Mouse (Mus musculus) gastrocnemius, postnatal 10 days (tissue): ENCODE results near the gene Flt3. TPM values are rescaled to one million over a fixed set of nuclear protein-coding genes. Genes with fewer than 3 reads are reported as not detected.
A peak's percentile ranks its signal among the peaks of the same experiment; 100 is the strongest.

ENCODE experiments used
- DNase-seq: peaks from one replicate; pipeline ENCODE4 v3.0.0; 2021; ENCODE audit warnings: mixed read lengths
- total RNA-seq, 2 experiments: library from RNA; stranded (reverse); gene quantifications; 2 replicates each; pipeline ENCODE4 v1.2.3; 2021

The Flt3 gene
- total RNA-seq, 2 experiments from 2014 or later = 0.16 TPM; not detected in 1

DNA sequence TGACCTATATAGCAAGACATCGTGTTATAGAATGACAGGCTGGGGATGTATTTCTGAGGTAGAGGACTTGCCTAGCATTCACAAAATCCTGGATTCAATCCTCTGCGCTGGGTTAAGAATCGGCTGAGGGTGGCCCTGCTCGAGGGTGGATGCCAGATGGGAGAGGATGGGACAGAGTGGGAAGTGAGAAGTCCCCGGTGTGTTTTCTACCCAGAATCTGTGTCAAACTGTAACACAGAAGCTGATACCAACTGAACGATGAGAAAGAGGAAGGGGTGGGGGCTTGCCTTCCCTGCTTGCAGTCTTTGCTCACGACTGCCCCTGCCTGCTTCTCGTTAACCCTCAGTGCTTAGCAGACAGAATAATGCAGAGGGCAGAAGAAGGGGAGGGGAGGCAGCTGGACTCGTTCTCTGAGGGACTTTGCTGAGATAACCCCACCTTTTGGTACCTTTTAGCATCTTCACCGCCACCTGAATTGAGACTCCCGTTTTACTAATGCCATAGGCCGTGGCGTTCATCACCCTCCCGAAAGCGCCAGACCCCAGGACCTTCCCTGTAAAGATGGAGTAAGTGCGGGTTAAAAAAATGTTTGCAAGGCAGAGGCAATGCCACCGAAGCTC lies 46.0 kb downstream of the Flt3 start:
- no peak for DNase-seq

DNA sequence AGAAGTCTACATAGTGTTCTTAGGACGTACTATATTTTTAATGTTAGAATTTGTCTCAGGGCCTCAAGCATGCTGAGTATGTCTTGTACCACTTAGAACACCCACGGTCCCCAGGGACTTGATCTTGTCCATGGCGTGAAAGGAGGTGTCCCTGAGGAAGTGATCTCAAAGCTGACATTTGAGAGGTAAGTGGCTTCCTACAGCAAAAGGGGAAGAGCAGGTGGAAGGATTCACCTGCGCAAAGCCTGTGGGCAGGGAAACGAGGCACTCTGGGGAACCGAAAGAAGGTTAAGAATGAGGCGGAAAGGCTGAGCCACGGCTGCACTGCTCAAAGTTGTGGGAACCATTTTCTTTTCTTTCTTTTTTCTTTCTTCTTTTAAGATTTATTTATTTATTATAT lies 48.4 kb downstream of the Flt3 start:
- DNase-seq = no peak

DNA sequence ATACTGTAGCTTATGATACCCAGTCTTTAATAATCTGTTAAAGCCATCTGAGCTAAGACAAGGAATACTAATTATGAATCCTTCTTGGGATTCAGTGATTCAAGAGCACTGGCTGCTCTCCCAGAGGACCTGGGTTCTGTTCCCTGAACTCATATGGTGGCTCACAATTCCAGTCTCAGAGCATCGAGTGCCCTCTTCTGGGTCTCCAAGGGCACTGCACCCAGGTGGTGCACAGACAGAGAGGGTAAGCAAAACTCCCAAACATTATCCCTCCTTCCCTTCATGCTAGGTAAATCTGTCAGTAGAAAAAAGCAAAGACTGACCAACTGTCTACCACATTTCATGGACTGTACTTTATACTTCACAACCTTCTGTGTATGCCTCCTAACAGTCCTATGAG lies 54.3 kb downstream of the Flt3 start:
- no peak for DNase-seq

DNA sequence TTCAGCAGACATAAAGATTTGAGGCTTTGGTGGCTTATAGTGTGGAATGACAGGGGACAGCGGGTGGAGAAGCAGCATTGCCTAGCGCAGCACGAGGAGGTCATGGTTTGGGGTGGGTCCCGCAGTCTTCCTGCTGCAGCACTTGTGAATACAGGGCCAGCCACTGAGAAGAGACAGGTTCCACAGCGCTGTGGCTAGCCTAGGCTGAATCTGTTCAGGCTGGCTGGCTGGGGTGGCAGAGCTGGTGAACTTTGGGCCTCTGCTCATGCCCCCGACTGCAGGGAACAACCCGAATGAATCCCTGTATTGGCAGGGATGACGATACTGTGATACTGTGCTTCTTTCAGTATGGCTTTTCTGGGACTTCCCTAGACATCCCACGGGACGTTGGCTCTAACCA lies 56.4 kb downstream of the Flt3 start:
- no peak for DNase-seq

DNA sequence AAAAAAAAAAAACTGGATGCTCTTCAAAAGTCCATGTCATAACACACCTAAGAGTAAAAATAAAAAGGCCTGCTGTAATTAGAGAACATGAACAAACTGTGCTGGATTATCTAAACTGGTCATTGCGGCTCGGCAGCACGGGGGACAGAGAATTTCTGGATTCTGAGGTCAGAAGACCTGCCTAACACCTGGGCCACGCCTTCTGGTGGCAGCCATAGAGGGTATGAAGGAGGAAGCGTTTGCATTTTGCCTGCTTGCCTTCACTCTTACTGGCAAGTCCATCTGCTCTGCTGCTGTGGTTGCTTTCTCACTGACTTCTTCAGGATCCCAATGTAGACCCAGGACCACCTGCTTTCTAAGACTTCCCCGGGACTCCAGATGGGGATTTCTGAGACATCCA lies 57.4 kb downstream of the Flt3 start:
- no peak for DNase-seq

DNA sequence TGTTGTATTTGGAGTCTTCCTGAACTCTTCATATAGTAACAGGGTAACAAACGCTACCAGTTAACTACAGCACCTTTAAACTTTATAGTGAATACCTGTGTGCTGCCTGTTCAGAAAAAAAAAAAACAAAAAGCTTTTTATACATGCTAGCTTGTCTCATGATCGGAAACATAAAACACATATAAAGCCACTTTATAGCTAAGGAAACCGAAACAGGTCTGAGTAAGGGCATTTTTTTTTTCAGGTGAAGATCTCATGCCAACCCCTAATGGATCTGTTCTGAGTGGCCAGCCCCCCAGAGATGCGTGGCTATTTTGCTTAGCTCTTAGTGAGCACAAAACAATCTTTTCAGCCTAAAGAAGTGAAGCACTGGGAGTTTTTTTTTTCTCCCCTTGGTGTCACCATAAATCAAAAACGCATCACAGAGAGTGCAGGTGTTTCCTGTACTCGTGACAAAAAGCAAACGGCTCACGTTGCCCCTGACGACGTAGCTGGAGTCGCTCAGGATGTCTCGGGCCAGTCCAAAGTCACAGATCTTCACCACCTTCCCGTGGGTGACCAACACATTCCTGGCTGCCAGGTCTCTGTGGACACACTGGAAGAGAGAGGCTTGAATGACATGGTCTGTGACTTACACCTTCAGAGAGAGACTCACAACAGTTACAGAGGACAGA lies 59.4 kb downstream of the Flt3 start:
- DNase-seq = no peak

DNA sequence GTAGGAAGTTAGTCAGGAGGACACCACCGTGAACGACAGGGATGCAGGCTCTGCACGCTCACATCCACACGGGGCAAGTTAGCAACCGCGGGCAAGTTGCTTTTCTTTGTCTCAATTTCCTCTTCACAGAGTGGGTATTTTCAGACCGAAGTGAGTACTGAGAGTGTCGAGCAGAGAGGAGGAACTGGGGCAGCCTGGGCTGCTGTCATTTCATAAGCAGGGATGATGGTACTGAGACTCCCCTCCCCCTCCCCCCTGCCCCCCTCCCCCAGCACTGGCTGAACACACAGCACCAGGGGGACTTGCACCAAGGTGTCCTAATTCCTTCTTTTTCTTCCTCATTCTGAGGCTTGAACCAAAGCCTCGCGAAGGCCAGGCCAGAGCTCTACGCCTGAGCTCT lies 60.7 kb downstream of the Flt3 start:
- DNase-seq = no peak

DNA sequence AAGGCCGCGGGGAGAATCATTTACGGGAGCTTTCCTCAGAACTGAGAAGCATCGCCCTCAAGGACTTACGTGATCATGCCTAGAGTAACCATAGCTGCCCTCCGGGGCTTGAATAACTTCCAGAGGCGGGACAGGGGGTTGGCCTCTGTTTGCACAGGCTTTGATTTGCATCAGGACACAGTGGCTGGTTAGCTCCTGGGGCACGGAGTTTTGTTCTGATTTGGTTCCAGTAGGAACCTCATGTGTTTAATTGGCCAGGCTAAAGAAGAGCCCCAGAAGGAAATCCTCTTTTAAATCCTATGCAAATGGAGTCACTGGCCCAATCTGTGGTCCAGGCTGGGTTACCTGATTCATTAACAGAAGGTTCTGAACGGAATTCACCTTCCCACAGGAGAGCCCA lies 61.3 kb downstream of the Flt3 start:
- DNase-seq = no peak

DNA sequence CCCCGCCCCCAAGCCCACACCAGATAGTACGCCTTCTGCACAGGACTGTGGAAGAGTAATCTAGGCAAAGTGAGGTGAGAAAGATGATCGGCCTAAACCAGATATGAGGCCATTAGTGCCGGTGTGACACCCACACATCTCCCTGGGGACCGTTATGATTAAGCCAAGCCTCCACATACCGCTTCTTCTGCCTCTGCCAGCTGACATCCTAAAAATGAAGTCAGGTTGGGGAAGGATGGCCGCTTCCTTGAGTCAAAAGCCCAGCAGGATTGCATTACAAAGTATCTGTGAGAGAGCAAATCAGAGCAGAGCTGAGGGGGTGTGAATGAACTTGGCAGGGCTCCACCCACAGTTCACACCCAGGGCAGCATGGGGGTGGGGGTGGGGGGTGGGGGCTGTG lies 67.6 kb downstream of the Flt3 start:
- no peak for DNase-seq

DNA sequence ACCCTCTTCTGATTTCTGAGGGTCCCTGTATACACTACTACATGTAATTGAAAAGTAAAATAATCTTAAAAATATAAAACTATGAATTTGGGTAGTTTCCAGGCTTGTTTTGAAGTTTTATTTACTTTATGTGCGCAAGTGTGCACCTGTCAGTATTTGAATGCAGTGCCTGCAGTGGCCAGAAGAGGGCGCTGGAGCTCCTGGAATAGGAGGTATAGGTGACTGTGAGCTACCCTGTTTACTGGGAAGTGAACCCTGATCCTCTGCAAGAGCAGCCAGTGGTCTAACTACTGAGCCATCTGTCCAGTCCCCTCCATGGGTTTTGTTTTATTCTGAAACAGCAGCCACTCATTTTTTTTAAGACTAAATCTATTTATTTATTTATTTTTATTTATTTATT lies 68.7 kb downstream of the Flt3 start:
- DNase-seq = peak; percentile 39

DNA sequence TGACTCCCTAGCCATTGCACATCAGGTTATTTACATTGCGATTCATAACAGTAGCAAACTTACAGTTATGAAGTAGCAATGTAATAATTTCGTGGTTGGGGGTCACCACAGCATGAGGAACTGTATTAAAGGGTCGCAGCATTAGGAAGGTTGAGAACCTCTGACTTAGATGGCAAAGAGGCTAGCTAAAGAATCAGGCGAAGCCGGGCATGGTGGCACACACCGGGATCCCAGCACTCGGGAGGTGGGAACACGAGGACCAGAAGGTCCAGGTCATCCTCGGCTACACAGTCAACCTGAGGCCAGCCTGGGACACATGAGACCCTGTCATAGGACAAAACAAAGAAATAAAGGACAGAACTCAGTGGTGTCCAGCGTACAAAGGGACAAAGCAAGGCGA lies 70.3 kb downstream of the Flt3 start:
- no peak for DNase-seq

DNA sequence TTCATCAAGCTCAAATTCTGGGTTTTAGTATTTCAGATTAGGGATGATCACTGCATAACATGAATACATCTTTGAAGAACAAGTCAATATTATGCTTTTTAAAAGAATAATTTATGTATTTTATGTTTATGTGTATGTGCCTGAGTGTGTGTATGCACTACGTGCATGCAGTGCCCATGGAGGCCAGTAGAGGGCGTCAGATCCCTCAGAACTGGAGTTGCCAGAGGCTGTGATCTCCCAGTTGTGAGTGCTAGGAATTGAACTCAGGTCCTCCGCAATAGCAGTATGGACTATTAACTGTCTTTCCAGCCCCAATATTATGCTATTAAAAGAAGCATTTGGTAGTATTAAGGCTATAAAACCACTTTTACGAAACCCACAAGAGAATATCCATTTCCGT lies 72.7 kb downstream of the Flt3 start:
- DNase-seq = no peak

DNA sequence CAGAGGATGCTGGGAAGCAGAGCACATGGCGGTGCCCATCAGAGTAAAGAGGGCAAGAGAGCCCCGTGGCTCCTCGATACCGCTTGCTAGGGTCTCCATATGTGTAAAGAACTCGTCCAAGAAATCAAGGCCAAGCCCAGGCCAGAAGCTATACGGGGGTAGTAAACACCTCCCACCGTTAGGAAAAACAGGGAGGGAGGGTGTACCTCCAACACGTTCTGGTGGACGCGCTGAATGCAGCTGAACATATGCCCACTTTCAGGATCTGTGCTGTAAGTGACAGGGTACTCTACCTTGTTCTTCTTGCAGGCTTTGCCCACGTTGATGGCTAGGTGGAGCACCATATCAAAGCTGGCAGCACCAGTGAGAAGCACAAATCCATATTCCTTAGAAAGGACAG lies 74.4 kb downstream of the Flt3 start:
- DNase-seq = no peak

DNA sequence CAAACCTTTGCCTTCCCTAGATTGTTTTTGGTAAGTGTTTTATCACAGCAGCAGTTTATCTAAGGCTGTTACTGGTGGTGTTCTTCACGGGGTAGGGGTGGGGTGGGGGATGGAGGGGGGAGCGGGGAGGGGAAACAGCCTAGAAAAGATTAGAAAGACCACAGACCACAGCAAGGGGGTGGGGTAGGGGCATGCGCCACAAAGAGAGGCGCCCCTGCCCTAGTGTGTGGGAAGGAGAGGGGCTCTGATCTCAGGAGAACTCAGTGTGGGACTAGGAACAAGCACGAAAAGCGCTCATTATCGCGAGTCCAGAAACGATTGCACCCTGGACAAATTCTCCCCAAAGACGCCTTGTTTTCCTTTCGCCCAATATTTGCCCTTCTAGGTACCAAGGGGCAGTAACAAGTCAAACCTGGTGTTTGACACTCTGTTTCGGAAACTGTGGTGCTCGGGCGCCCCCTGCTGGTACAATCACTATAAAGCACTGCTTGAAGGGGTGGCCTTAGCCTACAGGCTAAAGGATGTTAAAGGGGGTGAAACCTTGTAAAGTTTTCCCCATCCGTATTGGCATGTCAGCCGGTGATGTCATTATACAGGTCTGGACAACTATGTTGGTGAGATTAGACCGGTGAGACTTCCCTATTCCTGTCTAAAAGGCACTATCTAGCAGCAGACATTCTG lies 76.9 kb downstream of the Flt3 start:
- DNase-seq = peak; percentile 80

DNA sequence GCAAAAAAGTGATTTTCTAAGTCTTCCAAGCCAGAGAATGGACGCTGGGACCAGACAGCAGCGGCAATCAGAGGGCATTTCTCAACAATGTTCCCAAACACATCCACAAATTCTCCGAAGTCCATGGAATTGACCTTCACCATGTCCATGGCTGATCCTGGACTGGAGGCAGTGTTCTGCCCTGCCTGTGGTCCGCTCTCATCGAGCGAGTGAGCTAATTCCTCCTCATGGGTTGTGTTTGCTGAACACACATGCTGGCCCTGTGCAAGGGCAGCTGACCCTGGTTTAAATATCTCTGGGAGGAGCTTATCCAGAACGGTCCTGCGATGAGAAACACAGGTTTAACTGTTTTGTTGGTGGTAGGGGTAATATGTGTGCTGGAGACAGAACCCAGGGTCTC lies 78.1 kb downstream of the Flt3 start, which contains the start of gene Urad:
Urad (minus strand) TSS at position 258 of the 400 bp plus-strand sequence.
- DNase-seq = no peak

DNA sequence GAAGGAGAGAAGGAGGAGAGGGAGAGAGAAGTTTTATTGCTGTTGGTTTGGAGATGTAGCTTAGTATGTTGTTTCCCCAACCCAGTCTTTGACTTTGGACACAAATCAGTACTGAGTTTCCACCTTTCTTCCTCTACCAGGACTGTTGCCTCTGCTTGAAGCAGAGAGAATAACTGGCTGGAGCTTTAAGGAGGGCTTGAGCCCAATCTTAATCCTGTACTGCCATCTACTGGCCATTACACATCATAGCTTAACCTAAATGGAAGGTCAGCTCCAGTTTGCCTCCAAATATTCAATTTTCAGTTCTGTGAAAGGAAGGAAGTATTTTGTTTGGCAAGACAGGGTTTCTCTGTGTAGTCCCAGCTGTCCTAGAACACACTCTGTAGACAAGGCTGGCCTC lies 80.6 kb downstream of the Flt3 start:
- no peak for DNase-seq

DNA sequence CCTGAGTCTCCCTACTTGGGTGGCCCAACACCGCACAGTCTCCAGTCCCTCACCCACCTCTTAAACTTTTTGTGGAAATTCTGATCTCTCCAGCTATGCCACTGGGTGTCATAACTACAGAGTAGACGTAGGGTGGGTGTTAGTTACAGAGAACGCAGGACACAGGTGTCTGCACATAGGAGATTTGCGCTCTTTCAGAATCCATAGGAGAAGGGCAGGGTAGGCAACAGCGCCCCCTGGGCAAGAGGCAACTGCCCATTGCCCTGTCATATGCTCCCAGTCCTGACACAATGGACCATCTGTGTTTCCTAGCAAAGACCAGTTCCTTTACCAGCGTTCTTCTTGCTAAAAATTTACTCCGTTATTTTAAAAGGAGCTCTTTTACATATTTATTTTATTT lies 82.3 kb downstream of the Flt3 start:
- DNase-seq = no peak

DNA sequence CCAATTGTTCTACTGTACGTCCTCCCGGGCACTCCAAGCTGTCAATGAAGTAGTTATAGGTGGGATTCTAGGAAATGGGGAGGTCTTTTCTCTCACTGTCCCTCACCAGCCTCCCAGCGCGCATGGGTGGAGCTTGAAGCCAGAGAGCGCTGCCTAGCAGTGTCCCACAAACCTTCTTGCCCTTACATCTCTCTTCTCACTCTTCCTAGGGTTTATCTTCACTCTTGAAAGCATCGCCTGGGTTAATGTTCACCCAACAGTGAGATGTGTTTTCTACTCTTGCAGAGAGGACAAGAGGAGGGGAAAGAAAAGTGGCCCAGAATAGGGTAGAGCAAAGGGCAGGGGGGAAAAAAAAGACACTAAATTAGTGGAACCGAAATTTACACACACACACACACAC lies 83.0 kb downstream of the Flt3 start:
- no peak for DNase-seq

DNA sequence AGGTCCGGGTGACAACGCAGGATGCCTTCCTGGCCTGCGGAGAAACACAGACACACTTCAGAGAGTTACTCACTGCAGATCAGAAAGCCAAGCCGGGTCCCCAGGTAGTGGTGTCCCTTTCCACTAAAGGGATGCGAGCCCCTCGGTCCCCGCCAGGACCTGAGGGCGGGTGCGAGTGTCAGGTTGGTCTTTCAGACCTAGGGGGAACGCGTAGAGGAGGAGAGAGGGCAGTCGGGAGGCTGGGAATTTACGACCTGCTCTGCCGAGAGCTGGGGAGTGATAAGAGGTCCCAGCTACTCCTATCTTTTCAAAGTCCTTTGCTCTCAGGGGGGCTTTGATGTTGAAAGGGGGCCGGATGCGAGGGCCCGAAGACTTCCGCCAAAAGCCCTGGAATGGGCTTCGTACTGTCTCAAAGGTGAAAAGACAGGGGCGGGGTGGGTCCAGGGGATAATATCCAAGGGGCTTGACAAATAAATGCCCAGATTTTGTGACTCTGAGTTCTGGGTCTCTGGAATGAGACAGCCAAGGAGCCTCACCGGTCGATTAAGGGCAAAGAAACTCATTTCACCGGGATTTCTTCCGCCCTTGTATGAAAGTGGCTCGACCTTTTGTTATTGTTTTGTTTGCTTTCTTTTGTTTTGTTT lies 84.7 kb downstream of the Flt3 start:
- no peak for DNase-seq

DNA sequence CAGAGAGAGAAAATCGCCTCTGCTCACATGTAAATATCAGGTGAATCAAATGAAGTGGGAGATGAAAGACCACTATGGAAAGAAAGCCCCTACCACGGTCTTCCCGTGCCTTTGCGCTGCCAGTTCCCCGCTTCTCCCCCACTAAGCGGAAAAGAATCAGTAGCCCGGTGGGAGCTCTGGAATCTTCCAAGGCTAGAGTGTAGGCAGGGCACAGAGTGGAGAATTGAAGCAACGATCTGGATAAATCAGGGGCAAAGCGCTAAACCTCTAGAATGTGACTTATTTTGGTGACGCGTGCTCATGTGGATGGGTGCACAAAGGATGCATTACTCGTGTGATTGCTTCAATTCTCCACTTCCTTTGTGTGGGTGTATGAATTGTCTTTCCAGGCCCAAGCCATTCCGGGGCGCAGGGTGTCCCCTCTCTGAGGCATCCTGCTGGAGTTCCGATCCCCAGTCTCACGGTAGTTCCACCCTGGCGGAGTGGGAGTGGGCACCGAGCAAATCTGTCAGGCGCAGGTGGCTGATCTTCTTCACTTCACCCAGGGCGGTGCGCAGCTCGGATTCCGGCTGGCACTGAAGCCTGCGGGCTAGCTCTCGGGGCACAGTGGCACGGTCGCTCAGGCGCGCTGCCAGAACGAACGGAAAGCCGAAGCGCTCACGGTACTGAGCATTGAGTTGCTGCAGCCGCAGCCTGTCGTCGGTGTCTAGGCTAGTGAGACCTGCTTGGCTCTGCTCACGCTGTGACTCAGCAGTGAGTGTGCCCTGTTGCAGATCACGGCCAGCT lies 85.5 kb downstream of the Flt3 start:
- peak; percentile 42 for DNase-seq

DNA sequence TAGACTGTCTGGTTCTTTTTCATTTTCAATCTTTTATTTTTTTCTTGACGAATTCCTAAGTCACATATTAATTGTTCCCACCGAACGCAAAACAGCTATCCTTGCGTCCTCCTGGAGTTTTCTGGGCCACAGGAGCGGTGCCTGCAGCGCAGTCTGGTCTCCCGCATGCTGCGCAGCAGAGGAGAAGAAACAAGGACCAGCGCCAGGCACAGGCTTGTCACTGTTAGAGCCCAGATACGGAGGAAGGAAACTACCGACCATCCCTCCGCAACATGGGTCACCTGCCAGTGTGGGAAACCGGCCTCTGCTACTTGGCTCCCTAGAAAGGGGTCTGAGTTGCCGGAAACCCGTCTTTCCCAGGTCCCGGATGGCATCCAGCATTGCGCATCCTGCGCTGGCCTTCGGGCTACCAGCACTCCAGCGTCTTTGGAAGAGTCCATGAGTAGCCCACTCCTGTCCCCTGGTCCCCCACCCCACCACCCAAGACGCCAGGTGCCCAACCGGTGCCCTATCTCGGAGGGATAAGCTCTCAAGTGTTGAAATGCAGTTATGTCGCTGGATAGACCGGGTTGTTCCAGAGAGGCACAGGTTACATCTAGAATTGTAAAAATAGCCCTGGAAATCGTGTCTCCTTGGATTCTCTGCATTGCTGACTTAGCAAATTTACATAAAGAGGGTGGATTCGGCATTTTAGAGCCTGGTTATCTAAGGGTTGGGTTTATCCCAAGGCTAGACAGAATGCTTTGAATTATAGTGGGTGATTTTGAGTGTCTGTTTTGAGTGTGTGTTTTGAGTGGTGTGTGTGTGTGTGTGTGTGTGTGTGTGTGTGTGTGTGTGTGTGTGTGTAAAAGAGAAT lies 87.2 kb downstream of the Flt3 start:
- no peak for DNase-seq

DNA sequence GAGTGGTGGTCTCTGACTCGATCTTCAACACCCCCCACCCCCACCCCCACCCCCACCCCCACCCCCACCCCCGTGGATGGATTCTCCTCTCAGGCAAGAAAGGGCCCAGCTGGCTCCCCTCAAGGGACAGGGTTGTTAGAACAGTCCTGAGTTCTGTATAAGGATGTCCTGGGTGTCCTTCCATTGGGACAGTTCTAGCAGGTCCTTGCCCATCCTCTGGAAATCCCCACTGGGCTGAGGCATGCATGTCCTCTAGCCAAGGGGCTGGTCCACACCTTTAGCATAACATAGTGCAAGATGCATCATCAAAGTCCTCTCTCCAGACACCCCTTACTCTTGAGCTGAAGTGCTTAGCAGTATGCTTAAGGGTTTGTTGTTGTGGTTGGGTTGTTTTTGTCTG lies 90.5 kb downstream of the Flt3 start:
- no peak for DNase-seq
